Mouse (Mus musculus) erythroblast, embryonic 14.5 days (primary cell): Measurements from ENCODE around the gene Gsap. TPM values are rescaled to one million over a fixed set of nuclear protein-coding genes. Genes with fewer than 3 reads are reported as not detected.

Experiments
- H3K27me3 ChIP-seq: 2 replicates; pipeline ENCODE4 v1.6.1; 2012; ENCODE audit warnings: inconsistent platforms; ENCODE audit not compliant: control insufficient read depth
- H3K36me3 ChIP-seq: 2 replicates; pipeline ENCODE4 v1.6.1; 2012; ENCODE audit warnings: mild to moderate bottlenecking, inconsistent platforms; ENCODE audit not compliant: control insufficient read depth
- H3K4me1 ChIP-seq: 2 replicates; pipeline ENCODE4 v1.6.1; 2012; ENCODE audit warnings: inconsistent platforms; ENCODE audit not compliant: control insufficient read depth
- H3K4me3 ChIP-seq: replicated peaks from 2 replicates; pipeline ENCODE3; 2012; ENCODE audit warnings: moderate library complexity, mild to moderate bottlenecking, inconsistent platforms
- H3K9me3 ChIP-seq: 2 replicates; pipeline ENCODE4 v1.6.1; 2012; ENCODE audit warnings: low read length, inconsistent platforms, mixed read lengths; ENCODE audit not compliant: control insufficient read depth
- GATA1 ChIP-seq: IDR thresholded peaks from 2 replicates; pipeline ENCODE4 v1.6.1; 2012; ENCODE audit warnings: low read length, inconsistent platforms, mixed read lengths
- TAL1 ChIP-seq: IDR thresholded peaks from 3 replicates; pipeline ENCODE4 v1.6.1; 2012; ENCODE audit warnings: low read length, inconsistent platforms, mixed read lengths
- polyA plus RNA-seq: library from polyadenylated mRNA; stranded (reverse); fragments of >175 nt; gene quantifications from 2 replicates; pipeline ENCODE4 v1.2.3, GENCODE M21; 2012

The Gsap gene
- polyA plus RNA-seq, 1 experiment, result 0.03 TPM

DNA sequence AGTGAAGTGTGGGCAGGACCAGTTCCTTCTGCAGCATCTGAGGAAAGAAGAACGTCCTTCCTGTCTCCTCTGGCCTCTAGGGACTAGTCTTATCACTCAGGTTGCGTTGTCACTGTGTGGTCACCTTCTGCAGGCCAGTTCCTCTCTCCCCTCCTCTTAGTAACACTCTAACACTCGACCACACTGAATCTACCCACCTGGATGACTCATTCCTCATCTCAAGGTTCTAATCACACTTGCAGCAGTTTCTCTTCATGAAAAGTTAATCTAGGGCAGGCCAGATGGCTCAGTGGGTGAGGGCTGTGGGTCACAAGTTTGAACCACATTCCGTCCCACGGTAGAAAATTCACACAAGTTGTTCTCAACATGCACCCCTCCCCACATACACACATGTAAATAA is 62.8 kb downstream of the Gsap start:
- no peaks in the 10 kb centered on the region for H3K36me3 ChIP-seq
- TF ChIP-seq TAL1, result no peak
- TF ChIP-seq GATA1, result no peak
- H3K27me3 ChIP-seq, result no peaks in the 10 kb centered on the region
- H3K4me1 ChIP-seq, result no peaks in the 10 kb centered on the region
- no peaks in the 10 kb centered on the region for H3K9me3 ChIP-seq
- no peak overlapping the region for H3K4me3 ChIP-seq

DNA sequence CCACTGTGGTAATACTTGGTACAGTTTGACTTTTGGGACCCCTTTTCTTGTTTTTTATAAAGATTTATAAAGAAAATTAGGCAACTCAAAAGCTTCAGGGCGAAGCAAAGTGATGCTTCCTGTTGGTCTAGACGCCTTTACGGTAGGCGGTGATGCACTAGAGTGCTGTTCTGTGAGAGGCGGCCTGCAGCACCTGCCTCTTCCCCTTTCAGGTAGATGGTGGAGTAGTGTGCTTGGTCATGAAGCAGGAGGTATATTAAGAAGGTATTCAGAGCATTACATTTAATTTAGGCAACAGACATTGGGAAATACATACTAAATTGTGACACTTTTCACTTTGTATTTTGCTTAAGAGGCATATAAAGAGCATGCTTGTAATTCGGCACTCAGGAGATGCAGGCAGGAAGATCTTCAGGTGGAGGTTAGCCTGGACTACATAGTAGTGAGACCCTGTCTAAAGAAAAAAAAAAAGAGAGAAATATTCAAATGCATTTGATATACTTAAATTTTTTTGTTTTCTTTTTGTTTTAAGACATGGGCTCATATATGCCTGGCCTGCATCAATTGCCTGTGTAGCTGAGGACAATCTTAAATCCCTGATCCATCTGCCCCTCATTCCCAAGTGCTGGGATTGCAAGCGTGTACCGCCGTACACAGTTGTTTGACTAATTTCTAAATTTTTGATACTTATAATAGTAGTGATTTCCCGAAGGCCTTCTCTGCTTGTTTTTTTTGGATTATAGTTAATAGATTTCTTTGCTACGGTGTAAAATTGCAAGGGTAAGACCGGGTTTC is 68.9 kb downstream of the Gsap start:
- Histone ChIP-seq H3K27me3 (no peaks in the 10 kb centered on the region), H3K4me3 (no peak overlapping the region), H3K4me1 (no peaks in the 10 kb centered on the region), H3K36me3 (no peaks in the 10 kb centered on the region), H3K9me3 (no peaks in the 10 kb centered on the region)
- TF ChIP-seq TAL1, result no peak
- no peak for TF ChIP-seq GATA1

DNA sequence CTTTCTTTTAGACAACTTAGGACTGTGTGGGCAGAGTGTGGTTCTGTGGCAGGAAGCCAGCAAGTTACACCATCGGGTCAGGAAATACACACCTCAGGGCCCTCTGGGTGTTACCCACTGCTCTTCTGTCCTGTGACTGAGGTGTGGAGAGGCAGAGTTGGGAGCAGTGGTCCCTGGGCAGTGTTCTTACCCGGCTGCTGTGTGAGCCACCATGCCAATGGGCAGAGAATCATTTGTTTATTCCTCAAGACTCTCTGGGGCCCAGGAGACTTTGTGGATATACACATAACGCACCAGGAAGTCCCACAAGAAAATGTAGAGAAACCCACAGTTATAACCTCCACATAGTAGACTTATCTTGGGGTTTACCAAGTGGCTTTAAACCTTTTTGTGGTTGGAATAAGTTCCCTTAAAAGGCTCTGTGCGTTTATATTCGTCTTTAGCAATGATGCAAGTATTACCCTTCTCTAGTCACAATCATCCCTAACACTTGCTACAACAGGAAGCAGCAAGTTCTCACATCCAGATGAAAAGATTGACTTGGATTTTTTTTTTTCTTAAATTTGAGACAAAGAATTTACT is 69.6 kb downstream of the Gsap start:
- no peaks in the 10 kb centered on the region for H3K36me3 ChIP-seq
- H3K9me3 ChIP-seq, result no peaks in the 10 kb centered on the region
- TF ChIP-seq GATA1 (no peak), TAL1 (no peak)
- no peaks in the 10 kb centered on the region for H3K27me3 ChIP-seq
- H3K4me3 ChIP-seq, result no peak overlapping the region
- no peaks in the 10 kb centered on the region for H3K4me1 ChIP-seq

- Histone ChIP-seq H3K4me3 (no peak overlapping the region), H3K4me1 (no peaks in the 10 kb centered on the region)
Observed at GRCm38 (mm10) chr5:21257126-21257525, 71.1 kb downstream of the Gsap start.

DNA sequence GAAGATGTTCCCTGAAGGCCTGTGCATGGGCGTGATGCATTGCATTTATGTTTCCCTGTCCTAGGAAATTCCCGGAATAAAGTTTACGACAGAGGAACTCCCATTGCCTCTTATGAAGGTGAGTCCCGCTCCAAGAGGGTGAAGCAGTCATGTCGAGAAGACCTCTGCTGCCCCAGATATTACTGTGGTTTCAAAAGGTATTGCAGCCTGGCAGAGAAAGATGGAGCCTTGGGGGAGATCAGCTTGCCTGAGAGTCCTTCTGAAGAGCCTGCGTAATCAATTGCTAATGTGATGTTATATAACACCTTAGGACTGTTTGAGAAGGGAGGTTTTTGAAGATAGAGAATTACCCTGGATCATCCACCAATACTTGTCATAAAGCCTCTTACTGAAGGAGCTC is 71.8 kb downstream of the Gsap start:
- H3K27me3 ChIP-seq, result no peaks in the 10 kb centered on the region
- no peaks in the 10 kb centered on the region for H3K36me3 ChIP-seq
- H3K4me3 ChIP-seq, result no peak overlapping the region
- H3K4me1 ChIP-seq, result no peaks in the 10 kb centered on the region
- H3K9me3 ChIP-seq, result no peaks in the 10 kb centered on the region
- TF ChIP-seq GATA1, result no peak
- no peak for TF ChIP-seq TAL1

More at GRCm38 (mm10) chr5:21257126-21257525, 71.1 kb downstream of the Gsap start:
- H3K9me3 ChIP-seq, result no peaks in the 10 kb centered on the region
- TF ChIP-seq TAL1, result no peak
- no peak for TF ChIP-seq GATA1
- no peaks in the 10 kb centered on the region for H3K27me3 ChIP-seq
- H3K36me3 ChIP-seq, result no peaks in the 10 kb centered on the region

GRCm38 (mm10) chr5:21260746-21261145 is 74.7 kb downstream of the Gsap start:
- Histone ChIP-seq H3K9me3 (no peaks in the 10 kb centered on the region), H3K4me3 (no peak overlapping the region), H3K27me3 (no peaks in the 10 kb centered on the region), H3K4me1 (no peaks in the 10 kb centered on the region), H3K36me3 (no peaks in the 10 kb centered on the region)
- TF ChIP-seq GATA1, result no peak
- TF ChIP-seq TAL1, result no peak

DNA sequence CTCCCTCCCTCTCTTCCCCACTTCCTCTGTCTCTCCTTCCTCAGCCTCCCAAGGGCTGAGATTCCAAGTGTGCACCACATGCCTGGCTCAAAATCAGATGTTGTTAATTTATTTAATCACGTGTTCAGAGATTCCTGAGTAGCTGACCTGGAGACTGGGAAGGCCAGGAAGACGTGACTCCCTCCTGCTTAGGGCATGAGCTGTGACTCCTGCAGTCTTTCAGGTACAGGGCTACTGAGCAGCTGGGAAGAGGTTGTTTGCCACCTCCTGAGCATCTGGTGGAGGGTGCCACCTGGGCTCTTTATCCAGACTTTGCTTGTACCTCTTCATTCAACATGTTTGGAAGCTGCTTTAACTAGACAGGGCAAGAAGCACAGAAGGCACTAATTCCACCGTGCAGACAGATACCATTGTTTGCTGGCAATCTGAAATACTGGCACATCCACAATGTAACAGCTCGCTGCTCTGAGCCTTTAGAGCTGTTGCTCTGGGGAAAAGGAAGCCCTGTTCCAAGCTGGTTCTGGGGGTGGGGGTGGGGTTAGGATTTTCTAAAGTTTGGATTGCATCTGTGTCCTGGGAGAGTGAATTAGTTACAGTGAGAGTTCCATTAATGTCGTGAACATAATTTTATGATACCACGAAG is 75.3 kb downstream of the Gsap start:
- H3K4me1 ChIP-seq, result no peaks in the 10 kb centered on the region

DNA sequence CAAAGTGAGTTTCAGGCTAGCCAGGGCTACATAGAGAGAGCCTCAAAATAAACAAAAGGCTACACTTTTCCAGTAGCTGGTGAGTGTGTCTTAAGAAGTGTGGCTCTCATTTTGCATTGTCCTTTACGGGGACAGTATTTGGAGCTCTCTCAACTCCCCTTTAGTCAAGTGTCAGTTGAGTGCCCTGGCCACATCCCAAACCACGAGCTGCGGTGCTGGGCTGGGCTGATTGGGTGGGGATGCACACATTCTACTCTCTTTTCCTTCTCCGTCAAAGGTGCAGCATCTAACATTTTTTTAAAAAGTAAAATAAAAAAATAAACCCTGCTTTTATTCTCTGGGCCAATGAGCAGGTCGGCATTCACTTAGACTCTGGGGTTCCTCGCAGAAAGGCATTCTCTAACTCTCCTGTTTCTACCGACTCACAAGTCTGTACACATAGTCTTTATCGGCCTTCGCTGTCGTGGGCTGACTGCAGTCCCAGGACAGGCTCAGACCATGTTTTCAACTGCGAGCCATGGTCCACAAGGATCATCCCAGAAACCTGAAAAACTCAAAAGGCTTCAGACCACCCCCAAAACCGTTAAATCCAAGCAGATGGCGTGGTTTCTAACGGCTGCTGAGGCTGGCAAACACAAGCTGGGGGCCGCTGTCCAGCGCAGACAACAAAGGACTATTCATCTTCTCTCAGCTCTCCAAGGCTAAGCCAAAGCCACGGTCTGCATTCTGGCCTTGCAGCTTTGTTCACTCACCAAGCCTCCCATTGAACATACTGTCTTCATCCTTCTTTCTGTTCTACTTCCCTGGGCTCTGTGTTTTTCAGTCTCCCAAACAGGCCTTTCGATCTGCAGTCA is 77.4 kb downstream of the Gsap start:
- TF ChIP-seq GATA1 (no peak), TAL1 (no peak)
- Histone ChIP-seq H3K27me3 (no peaks in the 10 kb centered on the region), H3K36me3 (no peaks in the 10 kb centered on the region), H3K4me3 (no peak overlapping the region), H3K9me3 (no peaks in the 10 kb centered on the region), H3K4me1 (no peaks in the 10 kb centered on the region)

More for the DNA sequence above, 75.3 kb downstream of the Gsap start:
- Histone ChIP-seq H3K9me3 (no peaks in the 10 kb centered on the region), H3K4me3 (no peak overlapping the region), H3K27me3 (no peaks in the 10 kb centered on the region), H3K36me3 (no peaks in the 10 kb centered on the region)
- TF ChIP-seq GATA1 (no peak), TAL1 (no peak)
